Mouse (Mus musculus) neural tube, embryonic 11.5 days (tissue): ENCODE data around the gene Ktn1. TPM values are rescaled to one million over a fixed set of nuclear protein-coding genes. Genes with fewer than 3 reads are reported as not detected.

Experiments used
- ATAC-seq: fragments of 200-750 bp; cut with Nextera tagmentation; 2 replicates; pipeline ENCODE4 v1.8.0; 2017; ENCODE audit warnings: moderate number of reproducible peaks, mild to moderate bottlenecking, moderate TSS enrichment, moderate library complexity; ENCODE audit not compliant: insufficient read depth, low FRiP score, low TSS enrichment
- DNase-seq: peaks from one replicate; pipeline ENCODE4 v3.0.0-alpha.2; 2015; ENCODE audit warnings: low spot score
- H3K27ac ChIP-seq: fragments of 300-500 bp; sonication (generic); 2 replicates; pipeline ENCODE4 v1.5.1; 2014; ENCODE audit warnings: low read depth, mild to moderate bottlenecking, low read length
- H3K27me3 ChIP-seq: fragments of 300-500 bp; sonication (generic); 2 replicates; pipeline ENCODE4 v1.6.1; 2014; ENCODE audit warnings: mild to moderate bottlenecking, low read length, mixed read lengths; ENCODE audit not compliant: control insufficient read depth, insufficient read depth
- H3K36me3 ChIP-seq: fragments of 300-500 bp; sonication (generic); 2 replicates; pipeline ENCODE4 v1.6.1; 2014; ENCODE audit warnings: mild to moderate bottlenecking, low read length, moderate library complexity, mixed read lengths; ENCODE audit not compliant: control insufficient read depth, insufficient read depth
- H3K4me1 ChIP-seq: fragments of 300-500 bp; sonication (generic); 2 replicates; pipeline ENCODE4 v1.6.1; 2014; ENCODE audit warnings: low read length, mixed read lengths; ENCODE audit not compliant: control insufficient read depth, insufficient read depth
- H3K4me2 ChIP-seq: fragments of 300-500 bp; sonication (generic); 2 replicates; pipeline ENCODE4 v1.6.1; 2014; ENCODE audit warnings: low read depth, mild to moderate bottlenecking, moderate library complexity
- H3K4me3 ChIP-seq: fragments of 300-500 bp; sonication (generic); 2 replicates; pipeline ENCODE4 v1.5.1; 2014; ENCODE audit warnings: low read depth, low read length
- H3K9ac ChIP-seq: fragments of 300-500 bp; sonication (generic); 2 replicates; pipeline ENCODE4 v1.6.1; 2014; ENCODE audit warnings: mild to moderate bottlenecking, low read length
- H3K9me3 ChIP-seq: fragments of 300-500 bp; sonication (generic); 2 replicates; pipeline ENCODE4 v1.6.1; 2016; ENCODE audit warnings: low read length; ENCODE audit not compliant: control insufficient read depth
- WGBS: fragments of 180-500 bp; shearing (Covaris S2); extraction: QIAGEN DNeasy Blood & Tissue Kit; methylation state at CpG from one replicate; pipeline ENCODE4 v1.1.7; 2014; 5-methylcytosine and 5-hydroxymethylcytosine counted together
- polyA plus RNA-seq: library from polyadenylated mRNA; unstranded; fragments of >200 nt; fragmentation: Nextera tagmentation; extraction: Ambion mirVana; gene quantifications from 2 replicates; pipeline ENCODE4 v1.2.1, GENCODE M21; 2014

Gene Ktn1
- polyA plus RNA-seq, 1 experiment from 2014 or later = 79.5 TPM

DNA sequence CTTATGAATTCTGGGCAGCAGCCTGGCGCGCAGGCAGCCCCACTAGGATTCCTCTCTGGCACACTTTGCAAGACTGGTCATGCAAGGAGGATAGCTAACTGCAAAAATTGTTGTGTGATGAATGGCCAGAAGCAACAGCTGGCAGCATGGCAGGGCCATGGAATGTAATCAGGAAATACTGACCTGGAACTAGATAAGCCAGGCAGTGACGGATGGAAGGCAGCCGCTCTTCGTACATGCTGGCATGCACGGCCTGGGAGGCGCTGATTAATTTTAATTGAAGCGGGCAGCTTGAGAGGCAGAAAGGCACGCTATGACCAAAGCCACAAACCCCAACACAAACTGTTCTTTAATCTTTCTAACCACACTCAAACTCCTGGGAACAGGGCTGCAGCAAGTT lies 13.8 kb upstream of the Ktn1 start:
- Histone ChIP-seq H3K9me3 (no peaks in the 10 kb centered on the region), H3K27me3 (no peaks in the 10 kb centered on the region), H3K36me3 (no peaks in the 10 kb centered on the region), H3K4me3 (no peak overlapping the region), H3K4me2 (no peak overlapping the region), H3K4me1 (no peaks in the 10 kb centered on the region), H3K27ac (no peak overlapping the region), H3K9ac (no peak overlapping the region)
- DNase-seq (no peak), ATAC-seq (no peak)
- WGBS = 73% methylated on average over 9 of the region's 9 CpGs

DNA sequence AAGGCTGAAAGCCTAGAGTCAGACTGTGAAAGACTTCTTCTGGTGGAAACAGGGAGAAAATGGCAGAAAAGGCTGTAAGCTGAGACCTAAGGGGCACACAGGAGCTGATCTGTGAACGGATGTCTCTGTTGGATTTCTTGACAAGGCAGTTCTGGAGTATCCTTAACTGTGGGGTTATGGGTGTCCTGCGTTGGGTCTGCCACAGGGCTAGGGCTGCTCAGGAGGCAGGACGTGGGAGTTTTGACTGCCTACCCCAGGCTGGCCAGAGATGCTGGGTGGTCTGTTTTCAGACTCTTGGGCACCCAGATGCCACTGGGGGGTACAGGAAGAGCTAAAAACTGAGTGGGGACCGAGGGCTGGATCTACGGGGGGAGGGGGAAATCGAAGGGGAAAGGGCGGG lies 13.4 kb upstream of the Ktn1 start:
- Histone ChIP-seq H3K4me1 (no peaks in the 10 kb centered on the region), H3K9me3 (no peaks in the 10 kb centered on the region), H3K36me3 (no peaks in the 10 kb centered on the region), H3K9ac (no peak overlapping the region), H3K27ac (no peak overlapping the region), H3K4me2 (no peak overlapping the region), H3K4me3 (no peak overlapping the region), H3K27me3 (no peaks in the 10 kb centered on the region)
- ATAC-seq = no peak
- DNase-seq = no peak
- WGBS = 81% methylated on average over 7 of the region's 7 CpGs

DNA sequence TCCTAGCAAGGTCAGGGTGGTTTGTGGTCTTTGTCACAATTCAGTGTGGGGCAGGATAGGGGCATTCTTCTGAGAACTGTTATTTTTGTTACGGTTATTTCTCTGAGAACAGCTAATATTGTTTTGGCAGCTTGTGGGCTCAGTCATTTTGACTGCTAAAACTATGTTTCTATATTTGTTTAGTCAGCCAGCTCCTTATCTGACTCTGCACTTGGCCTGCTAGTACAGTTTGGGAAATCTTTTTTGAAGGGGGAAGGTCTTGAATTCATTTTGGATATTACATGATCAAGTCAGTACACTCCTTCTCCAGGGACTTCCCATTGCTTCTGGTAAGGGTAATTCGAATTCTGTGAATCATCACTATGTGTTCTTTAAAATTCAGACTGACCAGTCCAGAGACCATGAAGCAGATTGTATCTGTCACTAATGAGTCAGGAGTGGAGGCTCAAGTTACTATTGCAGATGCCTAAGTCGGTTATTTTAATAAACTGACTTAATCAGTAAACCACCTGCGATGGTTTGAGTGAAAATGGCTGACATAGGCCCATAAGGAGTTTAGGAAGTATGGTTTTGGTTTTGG lies 9.8 kb upstream of the Ktn1 start:
- DNase-seq (no peak), ATAC-seq (no peak)
- H3K36me3 ChIP-seq = no peaks in the 10 kb centered on the region
- no peaks in the 10 kb centered on the region for H3K27me3 ChIP-seq
- H3K27ac ChIP-seq = no peak overlapping the region
- 83% methylated on average over 4 of the region's 4 CpGs for WGBS
- H3K9ac ChIP-seq = no peak overlapping the region
- H3K9me3 ChIP-seq = no peaks in the 10 kb centered on the region
- no peak overlapping the region for H3K4me2 ChIP-seq
- no peak overlapping the region for H3K4me3 ChIP-seq
- no peaks in the 10 kb centered on the region for H3K4me1 ChIP-seq

DNA sequence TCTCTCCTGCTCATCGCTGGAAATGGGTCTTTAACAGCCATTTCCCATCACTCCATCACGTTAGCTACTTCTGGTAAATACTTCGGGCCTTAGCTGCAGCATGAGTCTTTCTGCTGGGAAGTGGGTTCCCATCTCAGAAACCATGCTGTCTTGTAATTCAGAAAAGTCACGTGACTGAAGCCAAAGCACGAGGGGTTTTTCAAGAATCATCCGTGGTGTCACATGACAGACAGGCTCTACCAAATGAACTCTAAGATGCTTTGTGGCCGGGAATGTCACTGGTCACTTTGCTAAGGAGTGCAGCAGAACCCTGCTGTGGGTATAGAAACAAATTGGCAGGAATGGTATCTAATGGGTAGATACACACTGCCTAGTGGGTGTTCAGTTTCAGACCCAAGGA lies 2.6 kb upstream of the Ktn1 start:
- no peak for ATAC-seq
- H3K4me3 ChIP-seq = no peak overlapping the region
- H3K27ac ChIP-seq = no peak overlapping the region
- no peak overlapping the region for H3K9ac ChIP-seq
- H3K4me2 ChIP-seq = no peak overlapping the region
- DNase-seq = no peak
- WGBS = 63% methylated on average over 7 of the region's 7 CpGs
- no peaks in the 10 kb centered on the region for H3K36me3 ChIP-seq
- peaks cover 4% of the 10 kb centered on the region for H3K4me1 ChIP-seq
- no peaks in the 10 kb centered on the region for H3K9me3 ChIP-seq
- no peaks in the 10 kb centered on the region for H3K27me3 ChIP-seq

DNA sequence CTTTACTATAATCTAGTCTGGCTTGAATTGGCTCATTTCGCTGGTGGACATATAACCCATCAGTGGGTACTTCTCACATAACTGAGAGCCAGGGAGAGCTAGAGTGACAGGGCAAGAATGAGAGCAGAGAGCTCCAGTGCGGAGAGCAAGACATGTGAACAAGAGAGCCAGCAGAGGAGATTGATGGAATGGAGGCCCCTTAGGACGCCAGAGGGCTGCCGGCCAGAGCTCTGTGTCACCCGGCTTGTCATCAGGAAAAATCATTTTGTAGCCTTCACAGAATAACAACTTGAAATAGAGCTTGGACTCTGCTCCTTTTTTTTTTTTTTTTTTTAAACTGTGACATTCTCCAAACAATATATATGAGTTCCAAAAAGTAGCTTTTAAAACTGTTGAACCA lies 2.0 kb upstream of the Ktn1 start:
- H3K4me3 ChIP-seq = no peak overlapping the region
- DNase-seq = no peak
- no peaks in the 10 kb centered on the region for H3K36me3 ChIP-seq
- no peak for ATAC-seq
- no peak overlapping the region for H3K9ac ChIP-seq
- 29% methylated on average over 5 of the region's 5 CpGs for WGBS
- H3K4me2 ChIP-seq = no peak overlapping the region
- no peak overlapping the region for H3K27ac ChIP-seq
- peaks cover 7% of the 10 kb centered on the region for H3K4me1 ChIP-seq
- no peaks in the 10 kb centered on the region for H3K27me3 ChIP-seq
- H3K9me3 ChIP-seq = no peaks in the 10 kb centered on the region

DNA sequence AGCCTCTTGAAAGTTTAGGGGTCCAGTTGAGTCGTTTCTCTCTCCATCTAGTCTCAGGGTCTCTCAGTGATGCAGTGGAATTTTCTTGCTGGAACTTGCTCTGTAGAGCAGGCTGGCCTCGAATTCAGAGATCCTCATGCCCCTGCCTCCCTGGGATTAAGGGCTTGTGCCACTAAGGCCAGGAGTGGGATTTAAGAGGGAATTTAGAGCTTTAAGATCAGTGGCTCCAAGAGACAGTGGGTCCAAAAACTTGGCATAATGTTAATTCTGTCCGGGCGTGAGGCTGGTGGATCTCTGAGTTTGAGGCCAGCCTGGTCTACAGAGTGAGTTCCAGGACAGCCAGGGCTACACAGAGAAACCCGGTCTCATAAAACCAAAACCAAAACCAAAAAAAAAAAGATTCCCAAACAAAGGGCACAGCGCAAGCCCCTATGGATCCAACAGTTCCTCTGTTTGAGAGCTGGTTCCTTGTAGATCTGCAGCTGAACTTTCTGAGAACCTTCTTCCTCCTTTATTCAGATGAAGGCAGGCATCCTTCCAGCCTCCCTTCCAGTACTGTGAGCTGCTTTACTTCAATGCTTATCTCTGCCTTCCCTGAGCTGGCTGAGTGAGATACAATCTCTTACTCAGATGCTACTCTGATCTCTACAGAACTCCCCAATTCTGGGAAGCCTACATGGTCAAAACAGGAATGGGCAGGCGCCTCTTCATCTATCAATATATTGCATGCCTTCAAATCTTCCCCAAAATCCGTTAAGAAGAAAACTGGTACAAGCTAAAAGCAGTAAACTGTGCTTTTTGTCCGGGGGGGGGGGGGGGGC lies 1.3 kb upstream of the Ktn1 start:
- H3K27me3 ChIP-seq = no peaks in the 10 kb centered on the region
- no peak for ATAC-seq
- 76% methylated on average over 9 of the region's 9 CpGs for WGBS
- no peak for DNase-seq
- H3K36me3 ChIP-seq = no peaks in the 10 kb centered on the region
- H3K4me1 ChIP-seq = peaks cover 7% of the 10 kb centered on the region
- no peak overlapping the region for H3K9ac ChIP-seq
- H3K27ac ChIP-seq = no peak overlapping the region
- no peak overlapping the region for H3K4me3 ChIP-seq
- no peaks in the 10 kb centered on the region for H3K9me3 ChIP-seq
- H3K4me2 ChIP-seq = no peak overlapping the region

DNA sequence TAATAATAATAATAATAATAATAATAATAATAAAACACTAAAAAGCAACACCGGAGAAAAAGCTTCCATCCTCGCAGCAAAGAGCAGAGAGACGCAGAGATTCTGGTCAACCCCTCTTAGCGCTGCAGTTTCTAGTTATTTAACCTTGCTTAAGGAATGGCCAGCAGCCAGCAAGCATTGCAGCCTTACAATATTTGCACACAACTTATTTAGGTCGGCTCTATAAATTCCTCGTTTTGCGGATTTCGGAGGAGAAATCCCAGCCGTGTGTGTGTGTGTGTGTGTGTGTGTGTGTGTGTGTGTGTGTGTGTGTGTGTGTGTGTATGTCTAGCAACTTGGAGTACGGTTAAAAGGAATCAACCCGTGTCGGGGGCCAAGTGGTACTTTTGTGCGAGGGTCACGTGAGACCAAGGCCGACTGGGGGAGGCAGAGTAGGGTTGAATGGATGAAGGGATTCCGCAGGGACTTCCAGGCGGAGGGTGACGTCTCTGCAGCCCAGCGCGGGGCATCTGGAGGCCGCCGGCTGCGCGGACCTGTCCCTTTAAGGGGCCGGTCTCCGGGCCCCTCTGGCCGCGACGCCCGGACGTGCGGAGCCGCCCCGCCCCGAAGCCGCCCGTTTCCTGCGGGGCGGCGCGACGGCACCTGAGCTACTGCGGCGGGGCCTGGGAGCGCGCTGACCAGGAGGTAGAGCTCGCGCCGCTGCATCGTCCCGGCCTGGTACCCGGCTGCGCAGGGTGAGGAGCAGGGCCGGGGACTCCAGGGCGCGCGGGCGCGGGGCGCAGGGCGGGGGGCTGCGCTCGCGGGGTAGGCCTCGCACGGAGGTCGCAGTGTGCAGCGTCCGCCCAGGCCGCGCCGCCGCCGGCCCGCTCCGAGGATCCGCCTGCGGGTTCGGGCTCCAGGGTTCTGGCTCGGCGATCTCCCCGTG lies 720 bp downstream of the Ktn1 start:
- WGBS = under 1% methylated on average over 54 of the region's 82 CpGs

DNA sequence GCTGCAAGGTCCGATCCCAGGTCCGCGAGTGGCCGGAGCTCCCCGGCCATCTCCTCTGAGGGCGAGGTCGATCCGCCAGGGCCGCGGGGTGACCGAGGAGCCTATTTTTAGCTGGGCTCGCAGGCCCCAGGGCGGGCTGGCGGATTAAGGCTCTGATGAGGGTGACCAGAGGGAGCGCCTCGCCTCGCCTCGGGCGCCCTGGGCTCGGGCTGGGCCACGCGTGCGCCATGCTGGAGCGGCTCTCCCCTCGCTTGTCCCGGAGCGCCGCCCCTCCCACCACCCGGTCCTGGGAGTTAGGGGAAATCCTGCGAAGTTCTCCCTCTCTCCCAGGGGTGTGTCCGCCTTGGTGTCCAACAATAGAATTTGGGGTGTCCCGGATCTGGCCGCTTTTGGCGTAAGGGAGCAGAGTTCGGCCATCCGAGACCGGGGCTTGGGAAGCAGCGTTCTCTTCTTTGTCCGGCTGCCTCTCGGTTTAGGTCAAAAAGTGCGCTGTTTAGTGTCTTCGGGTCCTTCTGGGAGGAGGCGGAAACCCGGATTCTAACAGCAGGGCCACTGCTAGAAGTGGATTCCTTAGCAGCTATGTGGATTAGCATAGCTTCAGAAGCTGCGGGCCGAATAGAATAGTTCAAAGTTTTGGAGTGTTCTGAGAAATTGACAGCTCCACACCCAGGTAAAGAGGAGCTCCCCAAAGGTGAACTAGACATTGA lies 1.5 kb downstream of the Ktn1 start:
- no peaks in the 10 kb centered on the region for H3K9me3 ChIP-seq
- H3K36me3 ChIP-seq = no peaks in the 10 kb centered on the region
- H3K9ac ChIP-seq = peak overlapping the region; percentile 96
- H3K27ac ChIP-seq = peak overlapping the region; percentile 90
- peak overlapping the region; percentile 76 for H3K4me2 ChIP-seq
- H3K4me1 ChIP-seq = peaks cover 7% of the 10 kb centered on the region
- DNase-seq = peak; percentile 77
- ATAC-seq = peak; percentile 83
- H3K4me3 ChIP-seq = peak overlapping the region; percentile 97
- H3K27me3 ChIP-seq = no peaks in the 10 kb centered on the region
- WGBS = 1% methylated on average over 44 of the region's 46 CpGs

More for the DNA sequence above, 720 bp downstream of the Ktn1 start:
- H3K27ac ChIP-seq = peak overlapping the region; percentile 90
- no peaks in the 10 kb centered on the region for H3K27me3 ChIP-seq
- peak overlapping the region; percentile 96 for H3K9ac ChIP-seq
- H3K4me1 ChIP-seq = peaks cover 7% of the 10 kb centered on the region
- peak overlapping the region; percentile 97 for H3K4me3 ChIP-seq
- no peaks in the 10 kb centered on the region for H3K9me3 ChIP-seq
- peak overlapping the region; percentile 76 for H3K4me2 ChIP-seq
- no peaks in the 10 kb centered on the region for H3K36me3 ChIP-seq
- ATAC-seq (peak; percentile 95), DNase-seq (peak; percentile 89)
